Mouse (Mus musculus): Measurements from ENCODE around the gene Gm20388.

Gene Gm20388

DNA sequence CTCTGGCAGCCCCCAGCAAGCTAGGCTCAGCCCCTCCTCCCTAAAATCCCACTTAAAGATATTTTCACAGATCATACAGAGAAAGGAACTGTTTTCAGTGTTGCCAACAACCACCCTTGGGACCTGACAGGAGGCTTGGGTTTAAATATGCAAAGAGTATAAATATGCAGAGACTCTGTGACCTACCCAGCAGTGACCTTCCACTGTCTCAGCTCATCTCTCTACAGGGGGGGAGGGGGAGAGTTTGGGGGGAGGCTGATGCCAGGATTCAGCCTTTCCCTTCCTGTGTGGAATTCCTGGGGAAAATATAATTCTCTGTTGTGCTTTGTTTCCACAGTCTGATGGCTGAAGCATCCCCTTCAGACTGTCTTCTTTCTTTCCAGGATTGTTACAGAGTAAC lies 2024.3 kb downstream of the Gm20388 start:
- in situ Hi-C loops (cut with MboI, MseI) = no loop called here

DNA sequence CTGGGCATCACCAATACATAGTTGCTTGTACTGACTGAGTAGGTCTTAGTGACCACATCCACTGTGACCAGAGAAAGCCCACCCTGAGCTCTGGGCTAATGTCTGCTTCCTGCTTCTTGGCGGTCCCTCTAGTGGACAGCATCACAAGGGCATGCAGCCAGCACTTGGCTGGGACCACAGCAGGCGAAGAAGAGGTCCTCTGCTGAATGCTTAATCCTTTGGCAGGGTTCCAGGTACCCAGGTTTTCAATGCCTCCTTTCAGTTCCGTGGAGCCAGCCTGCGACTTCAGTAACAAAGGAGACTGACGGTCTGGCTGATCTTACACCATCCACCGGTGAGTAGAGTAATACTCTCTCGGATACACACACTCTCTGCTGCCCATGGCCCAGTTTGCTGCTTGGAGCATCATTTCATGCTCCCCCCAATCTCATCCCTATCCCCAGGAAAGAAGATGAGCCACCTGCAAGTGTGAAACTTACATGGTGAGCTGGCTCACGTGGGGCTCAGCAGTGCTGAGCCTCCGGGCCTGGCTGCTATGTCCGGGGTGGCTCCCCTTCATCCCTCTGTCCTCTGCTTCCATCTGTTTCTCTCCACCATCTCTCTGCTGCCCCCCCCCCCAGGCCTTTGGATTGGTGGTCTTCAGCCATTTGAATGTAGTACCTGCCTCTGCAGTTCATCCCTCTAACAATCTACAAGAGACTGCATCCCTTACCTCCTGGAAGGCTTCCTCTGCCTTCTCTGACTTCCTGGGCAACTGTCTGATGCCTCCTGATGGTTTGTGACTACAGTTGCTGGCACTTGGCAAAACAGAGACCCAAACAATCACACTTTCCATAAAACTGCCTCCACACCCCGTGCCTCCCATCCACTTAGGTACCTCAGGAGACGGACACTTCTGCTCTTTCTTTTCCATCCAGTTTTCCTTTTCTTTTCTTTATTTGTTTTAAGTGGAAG lies 2025.0 kb downstream of the Gm20388 start:
- in situ Hi-C loops (cut with MboI, MseI) = no loop called here

DNA sequence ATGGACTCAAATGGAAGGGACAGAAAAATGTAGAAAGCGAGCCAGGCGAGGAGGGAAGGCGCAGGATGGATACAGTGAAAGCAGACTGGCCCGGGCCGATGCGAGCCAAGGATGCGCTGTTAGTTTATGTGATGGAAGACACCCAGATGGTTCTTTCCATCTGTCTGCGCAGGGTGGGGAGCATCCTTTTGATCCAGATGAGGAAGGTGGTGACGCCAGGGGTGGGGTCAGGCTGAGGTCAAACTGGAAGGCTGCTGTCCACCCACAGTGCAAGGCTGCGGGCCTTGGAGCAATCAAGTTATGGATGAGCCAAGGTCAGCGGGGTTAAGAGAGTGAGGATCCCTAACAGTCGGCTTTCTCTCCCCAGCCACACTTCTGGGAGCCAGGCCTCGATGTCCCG lies 2025.8 kb downstream of the Gm20388 start:
- in situ Hi-C loops (cut with MboI, MseI) = no loop called here

DNA sequence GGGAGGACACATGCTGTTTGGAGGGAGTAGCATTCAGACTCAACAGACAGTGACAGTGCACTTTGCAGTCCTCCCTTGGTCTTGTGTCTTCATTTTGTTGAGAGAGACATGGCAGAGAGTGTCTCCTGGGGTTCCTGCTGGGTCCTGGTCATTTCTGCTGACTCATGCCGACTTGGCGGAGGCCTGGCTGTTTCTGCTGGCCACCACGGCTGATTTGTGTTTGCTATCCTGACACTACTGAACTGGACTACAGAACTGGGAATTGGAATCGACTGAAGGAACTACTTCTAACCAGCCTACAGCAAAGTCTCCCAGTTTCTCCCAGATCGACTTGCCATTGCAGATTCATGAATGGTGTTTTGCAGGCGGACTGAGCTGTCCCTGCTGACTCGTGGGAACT lies 2028.1 kb downstream of the Gm20388 start:
- in situ Hi-C loops (cut with MboI, MseI) = no loop called here

DNA sequence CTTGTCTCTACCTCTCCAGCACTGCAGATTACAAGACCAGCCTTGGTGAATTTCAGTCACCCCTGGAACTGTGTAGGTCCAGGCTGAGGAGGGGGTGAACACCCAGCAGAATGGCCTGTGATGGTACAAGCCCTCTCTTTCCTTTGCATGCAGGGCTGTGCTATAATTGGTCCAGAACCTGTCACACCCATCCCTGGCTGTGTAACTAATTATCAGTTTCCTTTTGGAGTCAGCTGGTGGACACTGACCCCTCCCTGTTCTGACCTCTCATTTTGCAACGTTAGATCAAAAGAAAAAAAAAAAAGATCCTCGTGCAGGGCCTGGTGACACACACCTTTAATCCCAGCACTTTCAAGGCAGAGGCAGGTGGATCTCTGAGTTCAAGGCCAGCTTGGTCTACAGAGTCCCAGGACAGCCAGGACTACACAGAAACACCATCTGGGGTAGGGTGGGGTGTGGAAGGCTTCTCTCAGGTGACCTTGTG lies 2032.5 kb downstream of the Gm20388 start:
- in situ Hi-C loops (cut with MboI, MseI) = no loop called here

DNA sequence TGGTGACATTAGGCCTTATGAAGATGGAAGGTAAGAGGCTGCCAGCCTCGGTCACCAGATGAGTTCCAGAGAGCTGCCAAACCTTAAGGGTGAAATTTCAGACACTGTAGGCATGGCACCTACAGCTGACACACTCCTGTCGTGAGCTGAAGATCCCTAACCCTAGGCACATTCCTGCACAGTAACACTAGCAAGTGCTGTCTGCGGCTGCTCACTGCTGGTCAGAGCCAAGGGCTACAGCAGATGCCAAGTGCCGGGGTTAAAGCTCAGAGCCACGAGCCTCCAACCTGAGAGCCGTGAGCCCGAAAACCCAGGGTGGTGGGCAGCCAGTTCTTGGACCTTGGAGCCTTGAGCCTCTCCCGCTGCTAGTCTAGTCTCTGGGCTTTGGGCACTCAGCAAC lies 2033.1 kb downstream of the Gm20388 start:
- in situ Hi-C loops (cut with MboI, MseI) = no loop called here

DNA sequence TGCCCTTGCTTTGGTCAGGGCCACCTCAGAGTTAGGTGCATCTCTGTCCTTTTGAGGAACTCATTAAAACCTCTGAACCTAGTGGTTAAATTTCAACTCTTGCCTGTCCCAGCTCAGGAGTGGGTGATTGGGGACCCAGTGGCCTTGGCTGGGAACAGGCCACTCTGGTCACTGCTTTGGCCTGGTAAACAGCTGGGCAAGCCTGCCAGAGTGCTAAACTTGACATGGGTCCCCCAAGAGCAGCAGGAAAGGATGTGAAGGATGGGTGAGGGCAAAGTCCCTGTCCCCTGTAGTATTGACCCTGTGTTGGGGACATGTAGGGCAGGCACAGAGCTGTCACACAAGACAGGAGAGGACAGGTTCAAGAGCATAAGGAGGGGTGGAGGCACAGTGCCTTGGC lies 2034.2 kb downstream of the Gm20388 start, which contains the start of gene Car5a:
Gene Car5a, minus strand, starts transcription at position 74 of the 400 bp plus-strand sequence.
- in situ Hi-C loops (cut with MboI, MseI) = no loop called here

DNA sequence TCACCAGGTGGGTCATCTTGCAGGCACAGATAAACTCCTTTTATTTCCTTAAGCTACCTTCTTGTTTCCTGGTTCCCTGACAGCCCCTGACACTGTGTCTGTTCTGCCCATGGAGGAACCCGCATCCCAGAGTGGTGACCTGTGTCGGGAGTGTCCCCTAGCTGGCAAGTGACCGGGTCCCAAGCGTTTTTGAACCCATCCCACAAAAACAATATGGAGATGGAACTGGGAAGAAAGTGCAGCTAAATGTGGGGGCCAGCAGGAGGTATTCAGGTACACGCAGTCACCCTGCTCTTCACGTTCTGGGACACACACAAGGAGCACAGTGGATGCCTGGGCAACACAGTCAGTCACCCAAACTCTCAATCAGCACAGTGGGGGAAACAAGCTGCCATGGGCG lies 2035.7 kb downstream of the Gm20388 start:
- in situ Hi-C loops (cut with MboI, MseI) = no loop called here

DNA sequence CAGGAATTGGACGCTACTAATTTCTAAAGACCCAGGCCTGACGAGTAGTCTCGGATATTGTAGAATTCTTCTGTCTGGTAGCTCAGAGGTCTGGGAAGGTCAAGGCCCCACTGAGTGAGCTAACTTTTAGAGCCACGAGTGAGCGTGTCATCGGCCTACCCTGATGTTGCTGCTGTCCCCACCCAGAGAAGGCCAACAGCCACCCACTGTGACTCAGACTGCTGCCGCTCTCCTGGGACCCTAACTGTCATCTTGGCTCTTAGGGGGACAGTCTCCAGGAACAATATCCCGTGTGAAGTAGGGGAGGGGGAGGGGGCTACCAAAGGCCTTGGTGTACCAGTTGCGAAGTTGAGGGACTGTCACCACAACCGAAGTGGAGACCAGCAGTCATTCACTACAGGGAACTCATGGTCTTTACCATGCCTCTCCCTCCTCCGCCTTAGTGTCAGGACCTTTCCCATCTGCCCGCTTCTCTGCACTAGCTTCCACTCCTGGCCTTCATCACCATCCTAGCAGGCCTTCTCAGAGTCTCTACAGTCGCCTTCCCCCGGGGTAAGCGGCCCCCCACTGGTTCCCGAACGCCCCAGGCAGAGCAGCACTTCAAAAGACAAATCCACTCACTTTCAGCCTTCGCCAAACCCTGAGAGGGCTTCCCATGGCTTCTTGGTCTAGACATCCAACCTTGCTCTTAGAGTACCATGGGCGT lies 2036.6 kb downstream of the Gm20388 start:
- in situ Hi-C loops (cut with MboI, MseI) = no loop called here

DNA sequence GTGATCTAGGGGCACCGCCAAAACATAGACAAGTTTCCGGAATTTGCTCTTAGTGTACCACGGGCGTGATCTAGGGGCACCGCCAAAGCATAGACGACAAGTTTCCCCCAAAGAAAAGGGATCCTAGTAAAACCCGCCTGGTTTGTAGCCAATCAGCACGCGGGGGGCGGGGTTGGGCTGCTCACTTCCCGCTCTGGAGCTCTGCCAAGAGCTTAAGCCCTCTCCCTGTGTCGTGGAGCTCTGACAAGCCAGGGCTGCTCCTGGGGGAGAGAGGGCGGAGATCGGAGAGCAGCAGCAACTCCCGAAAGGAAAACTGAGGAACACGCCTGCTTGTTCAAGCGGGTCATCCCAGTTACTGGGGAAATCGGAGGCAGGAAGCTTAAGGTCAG lies 2037.1 kb downstream of the Gm20388 start:
- in situ Hi-C loops (cut with MboI, MseI) = no loop called here

DNA sequence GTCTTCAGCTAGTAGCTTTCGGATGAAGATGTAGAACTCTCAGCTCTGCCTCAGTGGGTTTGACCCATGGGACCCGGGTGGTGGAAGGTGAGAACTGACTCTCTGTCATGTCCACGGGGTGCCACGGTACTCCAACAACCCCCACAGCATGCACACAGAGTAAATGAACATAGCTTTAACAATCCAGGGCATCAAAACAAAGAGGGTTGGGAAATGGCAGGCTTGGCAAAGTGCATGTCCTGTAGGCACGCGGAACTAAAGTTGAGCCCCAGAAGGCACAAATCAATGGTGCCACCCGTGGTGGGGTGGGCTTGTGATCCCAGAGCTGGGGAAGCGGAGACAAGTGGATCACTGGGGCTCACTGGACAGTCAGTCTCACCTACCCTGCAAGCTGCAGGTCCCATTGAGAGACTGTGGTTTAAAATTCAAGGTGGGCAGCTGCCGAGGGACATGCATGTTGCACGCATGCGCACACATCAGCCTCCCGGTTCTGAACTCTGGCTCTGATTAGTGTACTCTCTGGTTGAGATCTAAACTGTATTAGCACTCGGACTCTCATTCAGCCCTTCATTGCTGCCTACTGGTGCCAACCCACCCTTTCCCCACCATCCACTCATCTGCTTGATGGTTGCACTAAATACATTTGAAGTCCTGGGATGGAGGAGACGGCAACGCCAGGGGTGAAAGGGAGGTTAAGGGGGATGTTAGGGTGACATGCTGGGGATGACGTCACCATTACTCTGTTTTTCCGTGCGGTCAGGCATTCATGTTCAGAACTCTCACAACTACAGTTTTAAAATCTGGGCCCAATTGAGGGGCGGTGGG lies 2037.9 kb downstream of the Gm20388 start:
- in situ Hi-C loops (cut with MboI, MseI) = no loop called here

DNA sequence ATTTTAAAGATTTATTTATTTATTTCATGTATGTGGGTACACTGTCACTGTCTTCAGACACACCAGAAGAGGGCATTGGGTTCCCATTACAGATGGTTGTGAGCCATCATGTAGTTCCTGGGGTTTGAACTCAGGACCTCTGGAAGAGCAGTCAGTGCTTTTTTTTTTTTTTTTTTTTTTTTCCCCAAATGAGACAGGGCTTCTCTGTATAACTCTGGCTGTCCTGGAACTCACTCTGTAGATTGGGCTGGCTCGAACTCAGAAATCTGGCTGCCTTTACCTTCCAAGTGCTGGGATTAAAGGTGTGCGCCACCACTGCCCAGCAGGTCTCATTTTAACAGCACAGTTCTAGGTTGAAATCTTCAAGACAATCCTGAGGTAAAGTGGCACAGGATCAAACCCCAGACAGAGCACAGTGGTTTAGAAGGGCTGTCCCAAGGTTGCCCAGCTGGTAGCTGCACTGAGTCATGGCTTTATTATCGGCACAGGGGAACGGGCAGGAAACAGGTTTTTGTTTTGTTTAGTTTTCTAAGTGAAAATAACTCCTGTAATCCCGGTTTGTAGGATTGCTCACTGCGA lies 2038.7 kb downstream of the Gm20388 start, which contains the start of gene Banp:
Gene Banp, plus strand, starts transcription at position 529 of the 579 bp plus-strand sequence.
- in situ Hi-C loops (cut with MboI, MseI) = no loop called here

DNA sequence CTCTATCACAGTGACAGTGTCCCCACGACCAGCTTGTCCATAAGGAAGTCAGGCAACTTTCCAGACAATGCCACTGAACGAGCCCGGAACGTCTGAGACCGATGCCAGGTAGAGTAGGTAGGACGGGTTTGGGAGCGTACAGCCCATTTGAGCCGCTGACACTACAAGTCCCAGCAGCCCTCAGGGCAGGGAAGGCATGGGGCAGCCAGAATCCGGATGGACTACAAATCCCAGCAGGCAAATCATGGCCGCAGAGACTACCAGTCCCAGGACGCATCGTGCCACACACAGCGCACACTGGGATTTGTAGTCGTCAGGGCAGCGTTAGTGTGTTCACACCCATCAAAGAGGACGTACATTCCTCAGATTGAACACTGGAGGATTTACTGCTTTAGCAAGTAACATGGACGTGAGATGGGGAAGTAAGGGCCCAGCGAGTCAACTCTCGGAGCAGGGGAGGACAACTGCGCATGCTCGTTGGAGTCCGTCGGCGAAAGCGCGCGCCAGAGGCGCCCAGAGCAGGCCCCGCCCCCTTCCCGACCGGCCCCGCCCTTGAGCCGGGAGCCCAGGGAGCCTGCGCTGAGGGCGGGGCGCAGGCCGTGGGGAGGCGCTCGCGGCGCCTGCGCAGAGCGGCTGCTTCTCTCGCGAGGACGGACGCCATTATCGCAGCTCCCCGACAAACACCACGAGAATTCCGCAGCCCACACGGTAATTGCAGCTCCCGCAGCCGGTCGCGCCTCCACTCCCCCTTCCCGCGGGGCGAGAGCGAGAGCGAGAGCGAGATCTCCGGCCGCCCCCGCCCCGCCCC lies 2039.5 kb downstream of the Gm20388 start:
- in situ Hi-C loops (cut with MboI, MseI) = no loop called here

DNA sequence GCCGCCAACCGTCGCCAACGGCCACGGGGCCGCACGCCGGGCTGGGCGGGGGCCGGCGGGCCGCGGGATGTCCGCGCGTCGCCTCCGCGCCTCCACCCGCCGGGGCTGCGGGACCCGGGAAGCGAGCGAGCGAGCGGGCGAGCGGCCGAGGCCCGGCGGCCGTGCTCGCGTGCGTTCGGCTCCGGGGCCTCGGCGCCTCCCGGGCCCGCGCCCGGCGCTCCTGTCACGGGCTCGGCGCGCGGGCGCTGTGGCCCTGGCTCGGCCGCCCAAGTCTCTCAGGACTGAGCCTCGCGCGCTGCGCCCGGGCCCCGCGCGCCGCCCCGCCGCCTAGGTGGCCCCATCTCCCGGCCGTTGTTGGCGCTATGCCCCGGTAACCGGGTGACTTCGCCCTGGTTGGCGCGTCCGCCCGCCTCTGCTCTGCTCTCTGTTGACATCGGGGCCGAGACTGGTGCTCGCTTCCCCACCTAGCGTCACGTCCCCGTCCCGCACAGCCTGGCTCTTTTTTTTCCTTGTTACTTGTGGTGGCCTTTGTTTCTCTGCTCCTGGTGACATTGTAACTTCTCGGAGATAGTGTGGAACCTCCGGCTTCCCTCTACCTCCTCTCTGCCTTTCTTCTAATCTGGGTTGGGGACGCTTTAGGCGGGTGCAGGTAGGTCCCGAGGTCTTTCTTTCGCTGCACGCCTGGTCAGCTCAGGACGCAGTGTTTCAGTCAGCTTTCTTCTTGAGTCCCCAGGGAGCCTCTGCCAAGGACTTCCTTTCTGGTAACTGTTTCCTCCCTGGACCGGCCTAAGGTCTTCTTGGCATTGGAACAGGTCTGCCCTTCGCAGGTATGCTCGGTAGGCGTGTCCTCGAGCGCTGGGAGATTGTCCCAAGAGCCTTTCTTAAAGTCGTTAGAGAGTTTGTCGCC lies 2040.4 kb downstream of the Gm20388 start:
- in situ Hi-C loops (cut with MboI, MseI) = no loop called here

DNA sequence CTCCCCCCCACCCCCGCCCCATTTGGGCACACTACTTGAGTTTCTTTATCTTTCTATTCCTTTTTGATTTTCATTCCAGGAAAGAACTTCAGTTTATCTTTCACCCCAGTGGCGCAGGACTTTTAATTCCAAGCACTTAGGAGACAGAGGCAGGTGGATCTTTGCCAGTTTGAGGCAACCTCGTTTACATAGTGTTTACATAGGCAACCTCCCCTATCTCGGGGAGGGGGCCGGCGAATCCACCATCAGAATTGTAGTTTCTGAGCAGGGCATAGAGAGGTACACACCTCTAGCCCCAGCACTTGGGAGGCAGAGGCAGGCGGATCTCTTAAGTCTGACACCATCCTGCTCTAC lies 2041.0 kb downstream of the Gm20388 start:
- in situ Hi-C loops (cut with MboI, MseI) = no loop called here

DNA sequence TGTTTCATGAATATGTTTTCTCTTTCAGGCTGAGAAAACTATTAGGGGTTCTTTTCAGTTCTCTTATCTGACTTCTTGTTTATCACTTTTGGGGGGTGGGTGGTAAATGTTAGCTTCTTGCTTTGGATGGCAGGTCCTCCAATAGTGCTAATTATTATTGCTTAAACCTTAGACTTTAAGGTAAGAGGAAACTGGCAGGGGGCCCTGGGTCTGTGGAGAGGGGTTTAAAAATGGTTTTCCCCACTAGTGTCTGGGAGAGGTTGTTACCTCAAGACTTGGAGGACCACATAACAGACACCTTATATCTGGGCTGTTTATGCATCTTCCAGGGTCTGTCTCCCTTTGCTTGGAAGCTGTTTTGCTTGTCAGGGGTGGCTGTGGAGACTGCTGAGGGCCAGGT lies 2041.5 kb downstream of the Gm20388 start:
- in situ Hi-C loops (cut with MboI, MseI) = no loop called here

DNA sequence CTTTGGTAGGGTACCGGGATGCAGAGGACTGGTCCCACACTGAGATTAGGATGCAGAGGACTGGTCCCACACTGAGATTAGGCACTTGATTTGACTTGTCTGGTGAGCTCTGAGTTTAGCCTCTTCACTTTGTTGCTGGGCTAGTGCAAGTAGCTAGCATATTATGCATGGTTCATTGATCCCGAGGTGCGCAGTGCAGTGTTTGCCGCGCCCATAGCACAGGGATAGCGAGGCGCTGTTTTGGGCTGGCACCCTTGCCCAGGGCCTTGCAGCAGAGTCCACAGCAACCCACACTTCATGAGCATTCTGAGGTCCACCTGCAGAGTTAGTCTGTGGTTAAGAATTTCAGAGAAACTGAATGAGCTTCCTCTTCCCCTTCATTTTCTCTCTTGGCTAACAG lies 2042.2 kb downstream of the Gm20388 start:
- in situ Hi-C loops (cut with MboI, MseI) = no loop called here

DNA sequence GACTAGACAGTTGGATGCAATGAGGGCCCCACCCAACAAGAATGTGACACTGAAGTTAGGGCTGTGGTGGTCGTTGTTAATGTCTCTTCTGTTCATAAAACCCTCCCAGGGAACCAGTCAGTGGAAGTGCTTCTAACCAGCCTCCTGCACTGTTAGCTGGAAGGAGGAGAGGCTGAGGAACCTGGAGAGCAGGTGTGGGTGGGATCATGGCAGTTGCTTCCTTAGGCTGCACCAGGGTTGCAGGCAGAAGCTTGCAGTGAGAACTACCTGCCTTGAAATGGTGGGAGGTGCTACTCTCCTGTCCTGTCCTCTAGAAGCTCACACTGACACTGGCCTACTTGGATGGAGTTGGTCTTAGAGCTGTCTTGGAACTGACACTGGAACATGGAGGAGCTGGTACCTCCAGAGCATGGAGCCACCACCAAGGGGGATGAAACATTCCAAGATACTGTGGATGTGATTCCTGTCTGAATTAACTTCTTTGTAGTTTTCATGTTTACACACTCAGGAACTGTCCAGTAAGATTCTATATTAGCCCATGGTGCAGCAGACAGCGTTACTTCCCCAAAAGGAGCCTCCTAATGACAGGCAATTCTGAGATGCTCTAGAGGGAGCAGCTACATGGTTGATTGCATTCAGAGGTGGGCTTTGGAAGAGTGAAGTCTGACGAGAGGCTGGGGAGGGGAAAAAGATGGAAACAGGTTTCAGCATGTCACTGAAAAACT lies 2043.3 kb downstream of the Gm20388 start:
- in situ Hi-C loops (cut with MboI, MseI) = no loop called here

Measured in T-helper 1 cell (primary cell).